Mouse (Mus musculus) lung, embryonic 15.5 days (tissue): Measurements from ENCODE around the gene Gm9733. TPM values are rescaled to one million over a fixed set of nuclear protein-coding genes. Genes with fewer than 3 reads are reported as not detected.

ENCODE experiments used
- polyA plus RNA-seq: library from polyadenylated mRNA; unstranded; fragments of >200 nt; fragmentation: Nextera tagmentation; extraction: Ambion mirVana; gene quantifications from 2 replicates; pipeline ENCODE4 v1.2.1, GENCODE M21; 2015

Gm9733 gene
- polyA plus RNA-seq, 1 experiment from 2014 or later = 0.26 TPM

Other genes with a start within 250 kb of the Gm9733 start
- gene Sirpb1a, start 94.2 kb upstream of the Gm9733 start, polyA plus RNA-seq = not detected in 2 replicates
- gene Sirpb1b, start 242.8 kb upstream of the Gm9733 start, polyA plus RNA-seq = 0.28 and 0.35 TPM in 2 replicates